Mouse (Mus musculus): Measurements from ENCODE around the gene Rps6ka6. TPM values are rescaled to one million over a fixed set of nuclear protein-coding genes. Genes with fewer than 3 reads are reported as not detected.

The Rps6ka6 gene
- polyA plus RNA-seq (2016; fragmentation: Nextera tagmentation; extraction: Ambion mirVana): 57.9 and 61.3 TPM in 2 replicates

GRCm38 (mm10) chrX:111537859-111538258 is at the start of gene Rps6ka6:
TSS of gene Rps6ka6 (minus strand) at chrX:111537959.
- 79% methylated on average over 10 of the region's 10 CpGs for WGBS
- Histone ChIP-seq H3K27ac (no peak within 1 kb of the TSS), H3K4me1 (no peaks in the 10 kb centered on the region), H3K27me3 (no peaks in the 10 kb centered on the region), H3K4me2 (no peak within 1 kb of the TSS), H3K36me3 (replicated peaks) (no peaks in the 10 kb centered on the region), H3K4me3 (replicated peaks) (no peak within 1 kb of the TSS), H3K9ac (no peak within 1 kb of the TSS), H3K9me3 (no peaks in the 10 kb centered on the region)
- no peak for ATAC-seq (ENCODE audit: low FRiP score)

GRCm38 (mm10) chrX:111577044-111577443 is 39.3 kb upstream of the Rps6ka6 start:
- Histone ChIP-seq H3K9ac (no peak overlapping the region), H3K4me1 (no peaks in the 10 kb centered on the region), H3K9me3 (no peaks in the 10 kb centered on the region), H3K27me3 (no peaks in the 10 kb centered on the region), H3K27ac (no peak overlapping the region), H3K36me3 (replicated peaks) (no peaks in the 10 kb centered on the region), H3K4me2 (no peak overlapping the region), H3K4me3 (replicated peaks) (no peak overlapping the region)
- 85% methylated on average over 2 of the region's 2 CpGs for WGBS
- ATAC-seq (ENCODE audit: low FRiP score): no peak

GRCm38 (mm10) chrX:111518206-111518605 is 19.6 kb downstream of the Rps6ka6 start:
- Histone ChIP-seq H3K9ac (no peak overlapping the region), H3K4me2 (no peak overlapping the region), H3K4me1 (no peaks in the 10 kb centered on the region), H3K27me3 (no peaks in the 10 kb centered on the region), H3K4me3 (replicated peaks) (no peak overlapping the region), H3K36me3 (replicated peaks) (no peaks in the 10 kb centered on the region), H3K9me3 (no peaks in the 10 kb centered on the region), H3K27ac (no peak overlapping the region)
- 88% methylated on average over 1 of the region's 1 CpGs for WGBS
- ATAC-seq (ENCODE audit: low FRiP score): no peak

DNA sequence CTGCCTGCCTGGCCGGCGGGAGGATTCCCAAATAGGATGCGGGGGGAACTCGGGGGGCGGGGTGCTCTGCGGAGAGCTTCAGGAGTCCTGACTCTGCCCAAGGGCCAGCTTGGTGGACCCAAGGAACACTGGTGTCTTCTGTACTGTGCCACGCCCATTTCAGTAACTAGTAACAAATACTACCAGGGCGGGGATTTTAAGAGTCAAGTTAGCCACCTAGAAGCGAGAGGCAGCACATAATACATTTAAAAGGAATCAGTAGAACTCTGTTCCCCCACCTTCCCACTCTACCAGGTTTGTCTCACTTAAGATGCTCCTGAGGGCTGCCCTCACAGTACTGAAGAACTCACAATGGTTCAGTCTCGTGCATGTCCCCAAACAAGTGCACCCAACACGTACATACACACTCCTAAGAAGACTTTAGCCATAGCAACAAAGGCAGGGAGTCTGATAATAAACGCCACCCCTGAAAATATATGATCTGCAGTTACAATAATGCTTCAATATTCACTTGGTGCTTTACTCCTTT is 74.1 kb downstream of the Rps6ka6 start:
- 0 out of 2 replicates have a peak, but pooled peaks have one; percentile 5 for ATAC-seq (ENCODE audit: low FRiP score)
- peak overlapping the region; percentile 80; the same call in 1 of the 2 replicates for H3K27ac ChIP-seq
- H3K4me2 ChIP-seq: peak overlapping the region; percentile 49
- 0 out of 2 replicates have a peak overlapping the region, but pooled peaks have one; percentile 69 for H3K9ac ChIP-seq
- H3K9me3 ChIP-seq: no peaks in the 10 kb centered on the region
- H3K36me3 ChIP-seq (replicated peaks): no peaks in the 10 kb centered on the region
- no peaks in the 10 kb centered on the region for H3K27me3 ChIP-seq
- H3K4me3 ChIP-seq (replicated peaks): peak overlapping the region; percentile 58
- WGBS: 34% methylated on average over 12 of the region's 12 CpGs
- H3K4me1 ChIP-seq: 0 out of 2 replicates have a peak, but pooled peaks cover 3% of the 10 kb centered on the region

DNA sequence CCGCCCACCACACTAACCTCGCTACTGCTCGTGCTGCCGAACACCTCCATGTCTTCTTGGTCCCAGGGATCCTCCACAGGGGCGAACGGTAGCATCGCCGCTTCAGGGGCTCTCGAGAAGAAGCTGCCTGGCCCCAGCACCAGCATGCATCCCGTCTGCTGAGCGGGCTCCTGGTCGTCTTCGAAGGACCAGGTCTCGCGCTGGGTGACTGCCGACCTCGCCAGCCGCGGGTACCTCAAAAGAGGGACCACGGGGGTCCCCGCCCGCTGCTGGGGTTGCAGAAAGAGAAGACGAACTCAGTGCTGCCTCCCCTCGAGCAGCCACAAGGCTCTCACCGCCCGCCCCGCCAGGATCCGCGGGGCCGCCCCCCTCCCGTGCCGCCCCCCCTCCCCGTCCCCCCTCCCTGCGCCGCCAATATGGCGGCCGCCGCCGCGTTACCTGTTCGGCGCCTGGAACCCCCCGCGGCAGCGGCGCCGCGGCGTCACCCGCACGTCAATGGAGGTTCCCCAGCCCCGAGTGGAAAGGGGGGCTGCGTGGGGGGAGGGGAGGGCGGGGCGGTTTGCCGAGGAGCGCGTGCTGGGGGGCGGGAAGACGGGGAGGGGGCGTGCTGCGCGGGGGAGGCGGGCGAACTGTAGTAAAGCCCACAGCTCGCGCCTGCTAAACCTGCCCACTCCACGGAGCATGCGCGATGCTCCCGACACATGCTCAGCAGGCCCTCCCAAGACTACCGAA is 74.8 kb downstream of the Rps6ka6 start:
- Histone ChIP-seq H3K9ac (peak overlapping the region; percentile 69), H3K4me2 (peak overlapping the region; percentile 49), H3K9me3 (no peaks in the 10 kb centered on the region), H3K4me3 (replicated peaks) (peak overlapping the region; percentile 58), H3K27ac (peak overlapping the region; percentile 80), H3K4me1 (0 out of 2 replicates have a peak, but pooled peaks cover 3% of the 10 kb centered on the region), H3K27me3 (no peaks in the 10 kb centered on the region), H3K36me3 (replicated peaks) (no peaks in the 10 kb centered on the region)
- ATAC-seq (ENCODE audit: low FRiP score): peak; percentile 95
- WGBS: 19% methylated on average over 32 of the region's 72 CpGs

- no peak; the same call in 1 of the 2 replicates for ATAC-seq (ENCODE audit: low FRiP score)
- Histone ChIP-seq H3K9me3 (no peaks in the 10 kb centered on the region), H3K4me2 (peak overlapping the region; percentile 49), H3K4me3 (replicated peaks) (peak overlapping the region; percentile 58), H3K27ac (peak overlapping the region; percentile 80), H3K36me3 (replicated peaks) (no peaks in the 10 kb centered on the region), H3K4me1 (0 out of 2 replicates have a peak, but pooled peaks cover 3% of the 10 kb centered on the region), H3K27me3 (no peaks in the 10 kb centered on the region), H3K9ac (peak overlapping the region; percentile 69)
- 31% methylated on average over 18 of the region's 21 CpGs for WGBS
Measured at GRCm38 (mm10) chrX:111462495-111462832, 75.3 kb downstream of the Rps6ka6 start.

- ATAC-seq (ENCODE audit: low FRiP score): no peak
- Histone ChIP-seq H3K4me3 (replicated peaks) (peak overlapping the region; percentile 58), H3K9ac (peak overlapping the region; percentile 69), H3K4me2 (peak overlapping the region; percentile 49), H3K4me1 (0 out of 2 replicates have a peak, but pooled peaks cover 3% of the 10 kb centered on the region), H3K36me3 (replicated peaks) (no peaks in the 10 kb centered on the region), H3K9me3 (no peaks in the 10 kb centered on the region), H3K27ac (peak overlapping the region; percentile 80), H3K27me3 (no peaks in the 10 kb centered on the region)
- WGBS: 18% methylated on average over 8 of the region's 8 CpGs
Measured at GRCm38 (mm10) chrX:111462092-111462491, 75.7 kb downstream of the Rps6ka6 start.

DNA sequence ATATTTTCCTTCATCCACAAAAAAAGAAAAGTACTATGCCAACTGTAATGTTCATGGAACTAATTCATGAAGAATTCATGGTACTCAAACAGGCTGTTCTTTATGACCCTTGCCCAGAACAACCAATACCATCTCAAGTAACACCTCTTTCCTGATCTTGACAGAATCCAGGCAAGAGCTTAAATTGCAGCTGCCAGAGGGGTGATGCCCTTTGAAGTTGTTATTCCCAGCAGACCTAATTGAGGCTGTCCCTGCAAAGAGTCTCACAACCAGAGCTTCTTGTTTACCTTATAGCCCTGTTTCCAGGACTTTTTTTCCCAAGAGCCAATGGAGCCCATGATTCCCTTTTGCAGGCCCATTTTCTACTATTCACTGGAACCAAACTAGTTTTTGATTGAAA is 77.6 kb downstream of the Rps6ka6 start:
- Histone ChIP-seq H3K9ac (no peak overlapping the region), H3K9me3 (no peaks in the 10 kb centered on the region), H3K27me3 (no peaks in the 10 kb centered on the region), H3K4me3 (replicated peaks) (no peak overlapping the region), H3K4me1 (0 out of 2 replicates have a peak, but pooled peaks cover 3% of the 10 kb centered on the region), H3K27ac (no peak overlapping the region), H3K4me2 (no peak overlapping the region), H3K36me3 (replicated peaks) (no peaks in the 10 kb centered on the region)
- no peak for ATAC-seq (ENCODE audit: low FRiP score)

- no peak overlapping the region for H3K27ac ChIP-seq
- H3K4me2 ChIP-seq: no peak overlapping the region
- H3K4me1 ChIP-seq: no peaks in the 10 kb centered on the region
- no peaks in the 10 kb centered on the region for H3K36me3 ChIP-seq (replicated peaks)
- no peak overlapping the region for H3K9ac ChIP-seq
- no peaks in the 10 kb centered on the region for H3K27me3 ChIP-seq
- H3K9me3 ChIP-seq: no peaks in the 10 kb centered on the region
- ATAC-seq (ENCODE audit: low FRiP score): no peak
- H3K4me3 ChIP-seq (replicated peaks): no peak overlapping the region
Measured at GRCm38 (mm10) chrX:111436571-111436970, 101.2 kb downstream of the Rps6ka6 start.

GRCm38 (mm10) chrX:111414775-111415174 is 123.0 kb downstream of the Rps6ka6 start:
- 96% methylated on average over 4 of the region's 4 CpGs for WGBS
- no peaks in the 10 kb centered on the region for H3K36me3 ChIP-seq (replicated peaks)
- no peak for ATAC-seq (ENCODE audit: low FRiP score)
- H3K4me3 ChIP-seq (replicated peaks): no peak overlapping the region
- H3K27me3 ChIP-seq: no peaks in the 10 kb centered on the region
- H3K9me3 ChIP-seq: no peaks in the 10 kb centered on the region
- no peak overlapping the region for H3K4me2 ChIP-seq
- H3K4me1 ChIP-seq: no peaks in the 10 kb centered on the region
- no peak overlapping the region for H3K9ac ChIP-seq
- H3K27ac ChIP-seq: no peak overlapping the region

DNA sequence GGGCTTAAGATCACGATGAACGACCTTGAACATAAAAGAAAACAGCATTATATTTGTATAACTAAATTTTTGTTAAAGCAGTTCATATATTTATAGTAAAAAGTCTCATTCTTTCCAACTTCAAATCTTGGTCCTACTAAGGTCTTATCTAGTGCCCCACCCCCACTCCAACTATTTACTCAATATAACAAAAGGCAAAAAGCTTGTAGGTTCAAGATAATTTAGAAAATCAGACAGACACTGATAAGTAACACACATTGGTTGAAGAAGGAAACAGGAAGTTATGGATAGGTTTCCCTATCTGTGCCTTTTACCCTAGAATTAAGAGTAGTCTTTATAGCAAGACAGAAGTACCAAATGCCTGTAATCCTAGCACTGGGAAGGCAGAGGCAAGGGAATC is 132.9 kb downstream of the Rps6ka6 start:
- Histone ChIP-seq H3K4me3 (replicated peaks) (no peak overlapping the region), H3K27me3 (no peaks in the 10 kb centered on the region), H3K9me3 (no peaks in the 10 kb centered on the region), H3K36me3 (replicated peaks) (no peaks in the 10 kb centered on the region), H3K4me1 (no peaks in the 10 kb centered on the region), H3K4me2 (no peak overlapping the region), H3K9ac (no peak overlapping the region), H3K27ac (no peak overlapping the region)
- ATAC-seq (ENCODE audit: low FRiP score): no peak
- 91% methylated on average over 2 of the region's 2 CpGs for WGBS

DNA sequence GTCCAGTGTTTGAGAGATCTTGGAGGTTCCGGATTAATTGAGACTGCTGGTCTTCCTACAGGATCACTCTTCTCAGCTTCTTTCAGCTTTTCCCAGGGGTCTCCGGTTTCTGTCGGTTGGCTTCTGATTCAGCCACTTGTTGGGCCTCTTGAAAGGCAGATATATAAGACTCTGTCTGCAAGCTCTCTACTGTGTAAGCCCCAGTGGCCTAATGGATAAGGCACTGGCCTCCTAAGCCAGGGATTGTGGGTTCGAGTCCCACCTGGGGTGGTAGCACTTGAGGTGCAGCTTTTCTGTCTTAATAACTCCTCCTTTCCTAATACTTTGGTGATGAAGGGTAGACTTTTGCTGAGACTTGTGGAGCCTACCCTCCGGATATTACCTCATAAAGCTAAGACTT is 160.7 kb downstream of the Rps6ka6 start:
- no peak overlapping the region for H3K4me2 ChIP-seq
- no peak for ATAC-seq (ENCODE audit: low FRiP score)
- no peak overlapping the region for H3K4me3 ChIP-seq (replicated peaks)
- 87% methylated on average over 5 of the region's 5 CpGs for WGBS
- no peak overlapping the region for H3K9ac ChIP-seq
- H3K9me3 ChIP-seq: no peaks in the 10 kb centered on the region
- H3K36me3 ChIP-seq (replicated peaks): no peaks in the 10 kb centered on the region
- no peaks in the 10 kb centered on the region for H3K27me3 ChIP-seq
- H3K4me1 ChIP-seq: no peaks in the 10 kb centered on the region
- no peak overlapping the region for H3K27ac ChIP-seq

- no peak overlapping the region for H3K4me2 ChIP-seq
- no peak overlapping the region for H3K9ac ChIP-seq
- H3K36me3 ChIP-seq (replicated peaks): no peaks in the 10 kb centered on the region
- WGBS: 53% methylated on average over 1 of the region's 1 CpGs
- ATAC-seq (ENCODE audit: low FRiP score): no peak
- no peak overlapping the region for H3K27ac ChIP-seq
- no peaks in the 10 kb centered on the region for H3K4me1 ChIP-seq
- no peak overlapping the region for H3K4me3 ChIP-seq (replicated peaks)
- H3K9me3 ChIP-seq: no peaks in the 10 kb centered on the region
- H3K27me3 ChIP-seq: no peaks in the 10 kb centered on the region
Measured at GRCm38 (mm10) chrX:111374177-111374576, 163.6 kb downstream of the Rps6ka6 start.
